Mouse (Mus musculus) olfactory bulb, adult 2 months (tissue): ENCODE measurements around the gene Lrrc1.

ENCODE experiments used
- CTCF ChIP-seq: fragments of 200-500 bp; IDR thresholded peaks from 2 replicates; pipeline ENCODE4 v1.5.1; 2012; ENCODE audit warnings: low read depth, mild to moderate bottlenecking, low read length, moderate library complexity; ENCODE audit not compliant: insufficient read depth
- POLR2A ChIP-seq: fragments of 200-500 bp; IDR thresholded peaks from 2 replicates; pipeline ENCODE4 v1.6.1; 2012; ENCODE audit warnings: mild to moderate bottlenecking, low read depth, low read length, moderate library complexity; ENCODE audit not compliant: insufficient read depth

DNA sequence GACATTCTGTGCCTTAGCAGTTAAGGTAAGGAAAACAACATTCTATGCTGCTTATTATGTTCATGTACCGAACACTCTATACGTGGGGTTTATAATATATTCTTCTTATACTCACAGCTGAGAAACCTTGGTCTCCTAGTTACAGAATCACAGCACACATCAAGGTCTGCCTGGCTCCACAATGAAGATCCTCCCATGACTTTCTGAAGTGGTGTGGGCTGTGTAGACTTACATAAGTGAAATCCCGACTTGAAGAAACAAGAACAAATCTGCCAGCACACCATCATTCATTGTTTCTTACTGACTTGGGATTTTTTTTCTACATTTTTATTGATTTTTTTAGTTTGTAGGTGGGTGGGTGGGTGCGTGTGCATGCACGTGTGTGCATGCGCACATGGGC lies 40.1 kb upstream of the Lrrc1 start:
- TF ChIP-seq CTCF (no peak), POLR2A (no peak)
